Mouse (Mus musculus): Measurements from ENCODE around the gene Pml.

The Pml gene

DNA sequence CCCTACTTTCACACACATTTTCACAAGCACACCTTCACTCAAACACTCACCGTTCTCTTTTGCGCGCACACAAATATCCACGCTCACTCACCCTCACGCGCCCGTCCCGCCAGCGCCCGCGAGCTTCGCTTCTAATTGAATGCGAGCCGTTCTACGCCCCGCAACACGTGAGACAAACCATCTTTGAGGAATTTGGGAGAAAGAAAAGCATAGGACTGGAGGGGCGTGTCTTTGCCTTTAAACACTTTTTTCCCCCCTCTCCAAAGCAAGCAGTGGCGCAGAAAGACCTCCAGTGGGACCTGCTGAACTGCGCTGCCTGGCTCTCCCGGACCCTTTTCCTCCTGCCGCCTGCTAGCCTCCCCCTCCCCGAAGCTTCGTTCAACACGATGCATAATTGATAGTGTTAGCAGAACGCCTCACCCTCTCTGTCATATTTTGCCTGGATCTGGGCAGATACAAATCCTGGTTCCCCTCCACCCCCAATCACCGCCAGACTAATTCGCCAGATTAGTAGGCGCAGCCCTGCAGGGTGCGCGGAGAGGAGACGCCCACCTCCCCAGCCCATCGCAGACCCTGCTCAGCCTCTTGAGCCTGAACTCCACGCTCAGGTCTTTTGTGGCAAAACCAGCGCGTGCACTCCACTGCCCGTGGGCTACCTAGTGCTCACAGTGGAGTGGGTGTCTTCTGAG, 47.6 kb downstream of the Pml start:
- peak; percentile 63 to 70 for DNase-seq (ENCODE audit: low spot score in 2 of 2)

DNA sequence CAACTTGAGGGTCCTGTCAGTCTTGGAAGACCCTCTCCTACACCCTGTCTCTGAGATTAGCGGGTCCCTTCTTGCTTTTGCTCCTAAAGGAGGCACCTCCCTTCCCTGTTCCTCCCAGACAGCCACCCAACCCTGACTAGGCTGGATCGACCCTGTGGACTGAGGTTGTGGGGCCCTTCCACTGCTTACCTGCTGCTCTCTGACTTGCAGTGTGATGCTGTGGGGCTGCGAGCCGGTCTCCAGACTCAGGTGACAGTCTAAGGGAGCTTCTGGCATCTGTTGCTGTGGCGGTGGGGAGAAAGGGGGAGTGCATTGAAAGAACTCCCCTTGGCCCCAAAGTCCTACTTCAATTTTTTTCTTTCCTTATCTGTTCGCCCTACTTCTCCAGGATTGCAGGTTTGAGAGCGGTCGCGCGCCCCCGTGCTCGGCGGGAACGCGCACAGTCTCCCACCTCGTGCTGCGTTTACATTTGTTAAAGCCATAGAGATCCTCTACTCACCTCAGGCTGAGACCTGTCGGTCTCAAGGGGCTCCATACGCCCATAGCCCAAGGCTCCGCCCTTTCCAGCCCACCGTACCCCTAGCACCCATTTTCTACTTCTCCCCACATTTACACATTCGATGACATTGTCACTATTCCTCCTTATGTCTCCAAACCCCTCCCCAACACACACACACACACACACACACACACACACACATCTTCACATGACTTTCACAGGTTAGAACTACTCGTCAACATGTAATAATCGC, 48.3 kb downstream of the Pml start:
- DNase-seq (ENCODE audit: low spot score in 2 of 2) = peak; percentile 58 to 71

DNA sequence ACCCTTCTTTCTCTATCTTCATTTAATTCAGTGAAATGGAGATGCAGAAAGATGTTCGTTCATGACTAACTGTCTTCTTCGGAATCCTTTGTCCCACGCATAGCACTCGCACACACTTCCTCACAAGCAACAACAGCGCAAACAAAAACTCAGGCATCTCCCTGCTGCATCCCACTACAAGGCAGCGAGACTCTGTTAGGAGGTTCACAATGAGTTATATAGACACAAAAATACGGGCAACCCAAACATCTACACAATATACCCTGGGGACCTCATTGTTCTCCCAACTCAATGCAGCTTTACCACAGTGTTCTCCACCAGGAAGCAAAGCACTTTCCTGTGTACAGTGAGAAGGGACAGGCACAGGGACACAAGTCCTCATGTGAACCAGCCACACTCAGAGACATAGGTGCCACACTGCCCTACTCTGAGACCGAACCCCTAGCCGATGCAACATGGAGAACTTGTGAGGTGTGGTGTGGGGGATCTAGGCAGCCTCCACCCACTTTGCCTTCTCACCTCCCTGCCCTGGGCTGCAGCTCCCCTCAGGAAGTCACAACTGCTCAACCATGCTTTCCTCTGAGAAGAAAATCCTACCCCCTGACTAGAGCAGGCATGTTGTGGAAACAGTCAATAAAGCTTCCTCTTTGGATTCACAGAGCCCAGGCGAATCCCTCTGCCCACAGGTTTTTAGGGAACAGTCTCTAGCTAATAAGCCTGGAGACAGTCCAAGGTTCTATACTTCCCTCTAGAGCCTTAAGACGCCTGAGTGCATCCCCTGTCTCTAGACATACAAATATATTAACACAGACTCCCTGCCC, 49.1 kb downstream of the Pml start:
- DNase-seq (ENCODE audit: low spot score in 2 of 2) = no peak

DNA sequence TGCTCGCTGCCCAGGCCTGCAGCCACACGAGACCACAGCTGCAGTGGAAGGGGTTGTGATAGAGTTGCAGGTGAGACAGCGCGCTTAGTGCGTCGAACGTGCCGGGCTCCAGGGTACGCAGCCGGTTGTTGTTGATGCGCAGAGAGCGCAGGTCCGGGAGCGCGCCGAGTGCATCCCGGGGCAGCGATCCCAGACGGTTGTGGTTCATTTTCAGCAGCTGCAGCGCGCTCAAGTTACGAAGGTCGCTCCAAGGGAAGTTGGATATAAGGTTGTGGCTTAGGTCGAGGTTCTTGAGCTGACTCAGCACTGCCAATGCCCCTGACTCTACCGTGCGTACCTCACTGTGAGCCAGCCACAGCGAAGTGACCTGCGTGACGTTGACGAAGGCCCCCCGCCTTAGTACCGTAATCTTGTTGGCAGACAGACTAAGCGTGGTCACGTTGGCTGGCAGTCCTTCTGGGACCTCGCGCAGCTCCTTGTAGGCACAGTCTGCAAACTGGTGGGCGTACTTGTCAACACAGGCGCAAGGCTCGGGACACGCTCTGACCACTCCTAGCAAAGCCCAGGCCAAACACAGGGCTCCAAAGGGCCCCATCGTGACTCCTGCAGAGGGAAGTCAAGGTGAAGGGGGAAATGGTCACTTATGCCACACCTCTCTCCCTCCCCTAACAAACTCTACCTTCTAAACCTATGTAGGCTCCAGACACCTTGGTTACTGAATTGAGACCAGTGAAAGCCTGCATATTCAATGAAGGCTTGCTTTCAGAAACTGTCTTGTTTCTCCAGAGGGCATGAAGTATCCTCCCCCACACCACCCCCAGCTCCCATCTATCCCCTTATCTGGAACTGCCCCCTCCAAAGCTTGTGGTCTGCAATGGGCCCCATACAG, 50.0 kb downstream of the Pml start:
- peak; percentile 45 to 65 for DNase-seq (ENCODE audit: low spot score in 2 of 2)

DNA sequence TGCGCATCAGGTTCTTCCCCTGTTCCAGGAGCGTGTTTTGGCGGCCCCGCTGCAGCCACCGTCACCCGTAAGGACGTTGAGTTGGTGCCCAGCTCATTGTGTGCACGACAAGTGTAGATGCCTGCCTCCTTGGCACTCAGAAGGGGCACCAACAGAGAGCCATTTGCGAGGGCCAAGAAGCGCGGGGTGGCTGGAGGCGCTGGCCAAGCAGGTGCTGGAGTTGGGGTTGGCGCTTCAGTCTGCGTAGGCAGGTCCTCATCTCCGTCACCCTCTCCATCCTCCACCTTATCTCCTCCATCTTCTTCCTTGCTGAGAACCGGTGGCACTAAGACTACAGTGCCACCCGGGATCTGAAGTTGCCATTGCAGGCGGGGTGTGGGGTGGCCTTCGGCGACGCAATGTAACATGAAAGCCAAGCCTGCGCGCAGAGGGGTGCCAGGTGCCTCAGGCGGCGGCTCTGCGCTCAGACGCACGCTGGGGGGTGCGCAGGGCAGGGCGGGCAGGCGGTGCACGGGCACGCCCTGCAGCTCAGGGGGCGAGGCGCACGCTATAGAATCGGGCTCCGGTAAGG, 50.7 kb downstream of the Pml start:
- peak; percentile 58 to 67 for DNase-seq (ENCODE audit: low spot score in 2 of 2)

DNA sequence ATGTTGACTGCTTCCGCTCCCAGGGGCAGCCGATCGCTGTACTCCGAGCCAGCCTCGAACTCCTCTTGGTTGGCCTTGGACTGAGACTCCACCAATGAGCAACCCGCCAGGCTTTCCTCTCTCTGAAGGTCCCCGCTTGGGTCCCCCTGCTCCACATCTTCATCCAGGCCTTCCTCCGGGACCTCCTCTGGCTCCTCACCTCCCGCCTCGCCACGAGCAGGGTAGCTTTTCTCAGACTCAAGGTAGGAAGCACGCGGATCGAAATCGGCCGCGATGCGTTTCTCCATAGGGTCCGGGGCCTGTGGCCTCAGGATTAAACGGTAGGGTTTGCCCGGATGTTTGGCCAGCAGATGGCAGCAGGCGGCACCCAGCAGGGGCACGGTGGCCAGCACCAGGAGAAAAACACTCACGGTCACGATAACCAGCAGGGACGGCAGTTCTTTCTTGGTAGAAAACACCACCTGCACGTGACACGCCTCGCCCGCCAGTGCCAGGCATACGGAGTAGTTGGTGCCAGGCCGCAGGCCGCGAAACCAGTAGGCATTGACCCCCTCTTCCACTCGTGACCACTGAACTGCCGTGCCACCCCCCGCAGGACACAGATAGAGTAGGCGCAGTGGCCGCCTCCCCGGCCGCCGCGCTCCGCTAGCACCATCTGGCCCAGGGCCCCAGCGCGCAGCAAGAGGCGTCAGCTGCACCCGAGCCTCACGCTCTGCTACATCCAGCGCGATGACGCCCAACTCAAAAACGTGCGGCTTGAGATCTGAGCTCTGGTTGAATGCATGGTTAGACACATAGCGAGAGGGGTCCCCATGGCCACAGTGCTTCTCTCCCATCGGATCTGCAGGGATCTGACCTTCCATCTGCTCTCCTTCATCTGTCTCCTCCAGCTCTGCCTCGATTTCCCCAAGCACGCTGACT, 51.5 kb downstream of the Pml start:
- DNase-seq (ENCODE audit: low spot score in 2 of 2) = peak; percentile 77 to 82

DNA sequence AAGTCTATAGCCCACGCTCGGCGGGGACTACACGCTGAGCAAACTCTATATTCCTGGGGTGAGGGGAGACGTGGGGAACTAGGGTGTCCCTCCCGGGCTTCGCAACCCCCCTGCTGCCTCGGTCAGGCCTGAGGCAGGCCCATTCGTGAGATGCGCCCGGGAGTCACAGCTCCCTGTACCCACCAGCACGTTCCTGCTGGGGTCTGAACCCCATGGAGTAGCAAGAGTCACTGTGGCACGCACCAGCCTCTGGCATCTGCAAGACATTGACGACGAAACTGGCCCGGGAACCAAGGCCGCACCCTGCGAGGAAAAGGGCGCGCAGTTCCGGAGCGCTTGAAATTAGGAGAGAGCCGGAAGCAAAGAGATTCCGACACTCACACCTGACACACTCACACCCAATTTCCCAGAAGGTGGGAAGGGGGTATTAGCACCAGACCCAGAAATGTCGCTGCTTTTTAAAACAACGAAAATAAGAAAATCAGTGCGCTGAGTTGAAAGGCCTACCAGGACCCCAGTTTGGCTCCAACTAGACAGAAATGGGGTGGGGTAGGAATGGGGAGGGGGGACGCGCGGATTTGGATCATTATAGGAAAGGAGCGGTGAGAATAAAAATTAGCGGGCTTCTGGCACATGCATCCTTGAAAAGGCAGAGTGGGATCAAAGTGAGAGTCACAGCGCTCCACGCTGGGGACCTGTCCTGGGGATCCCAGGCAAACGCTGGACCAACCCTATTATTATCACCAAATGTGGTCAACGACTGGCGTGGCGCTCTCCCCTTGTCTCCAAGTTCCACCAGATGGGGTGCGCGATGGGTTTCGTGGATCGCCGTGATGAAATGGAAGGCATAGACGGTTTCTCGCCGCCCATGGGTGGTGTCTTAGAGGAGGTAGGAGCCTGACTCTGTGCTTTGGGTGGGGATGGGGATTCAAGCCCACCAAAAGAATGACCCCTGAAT, 52.7 kb downstream of the Pml start:
- DNase-seq (ENCODE audit: low spot score in 2 of 2) = peak in 1 of 2 experiments; percentile 42

DNA sequence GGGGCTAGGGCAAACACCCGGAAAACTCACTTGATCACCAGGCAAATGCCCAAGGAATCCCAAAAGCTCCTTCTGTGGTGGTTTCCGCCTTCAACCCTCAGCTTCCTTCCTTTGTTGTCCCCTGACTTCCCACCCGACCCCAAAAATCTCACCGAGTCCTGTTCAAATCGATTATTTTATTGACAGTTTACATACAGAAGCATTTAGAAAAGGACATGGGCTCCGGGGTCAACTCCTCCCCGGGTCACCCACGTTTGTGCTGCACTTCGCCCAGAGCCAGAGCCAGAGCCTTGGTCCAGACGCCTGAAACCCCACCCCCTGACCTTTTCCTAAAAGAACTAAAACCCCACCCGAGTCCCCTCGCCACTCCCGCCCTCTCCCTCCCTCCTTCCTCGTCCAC, 53.4 kb downstream of the Pml start:
- DNase-seq (ENCODE audit: low spot score in 2 of 2) = no peak

DNA sequence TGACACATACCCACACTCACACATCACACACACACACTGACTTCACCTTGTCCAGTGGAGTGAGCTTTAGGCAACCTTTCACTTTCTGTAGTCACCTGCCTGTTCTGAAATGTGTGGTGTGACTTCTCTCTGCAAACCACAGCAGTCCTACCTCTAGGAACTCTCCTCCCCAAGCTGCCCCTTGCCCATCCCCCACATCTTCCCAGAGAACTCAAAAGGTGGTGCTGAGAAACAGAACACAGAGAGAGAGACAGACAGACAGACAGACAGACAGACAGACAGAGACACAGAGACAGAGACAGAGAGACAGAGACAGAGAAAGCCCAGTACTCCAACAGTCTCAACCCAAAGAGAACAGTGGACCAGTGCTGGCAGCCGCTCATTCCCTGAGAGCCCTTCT, 53.9 kb downstream of the Pml start:
- peak in 1 of 2 experiments; percentile 35 for DNase-seq (ENCODE audit: low spot score in 2 of 2)

DNA sequence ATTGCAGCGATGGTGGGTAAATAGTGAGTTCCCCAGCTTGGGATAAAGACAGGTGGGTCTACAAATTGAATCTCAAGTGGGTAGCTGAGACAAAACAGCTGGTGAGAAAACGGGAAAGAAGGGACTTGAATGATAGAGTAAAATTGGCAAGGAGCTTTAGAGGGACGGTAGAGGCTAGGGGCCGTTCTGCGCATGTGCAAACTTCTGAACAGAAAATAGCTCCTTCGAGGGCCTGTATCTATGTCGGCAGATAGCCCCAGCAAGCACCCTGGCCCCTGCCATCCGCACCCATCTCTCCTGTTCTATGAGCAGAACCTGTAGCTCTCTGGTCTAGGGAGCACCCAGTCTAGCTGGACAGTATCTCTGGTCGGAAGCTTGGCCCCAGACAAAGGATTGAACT, 55.4 kb downstream of the Pml start:
- DNase-seq (ENCODE audit: low spot score in 2 of 2) = no peak

DNA sequence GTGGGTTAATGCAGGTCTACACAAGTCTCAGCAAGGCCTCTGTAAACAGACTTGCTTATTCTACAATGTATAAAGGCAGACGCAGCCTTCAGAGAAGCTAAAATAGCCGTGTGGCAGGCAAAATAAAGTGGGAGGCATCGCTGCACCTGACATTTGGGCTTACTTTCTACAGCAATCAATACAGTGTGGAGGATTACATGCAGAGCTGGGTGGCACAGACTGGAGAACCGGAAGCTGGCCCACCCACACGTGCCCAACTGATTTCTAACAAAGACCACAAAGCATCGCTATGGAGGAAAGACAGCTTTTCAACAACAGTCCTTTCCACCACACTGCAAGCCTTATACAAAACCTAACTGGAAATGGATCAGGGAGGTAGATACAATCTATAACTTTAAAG, 65.1 kb downstream of the Pml start:
- no peak for DNase-seq (ENCODE audit: low spot score in 2 of 2)

DNA sequence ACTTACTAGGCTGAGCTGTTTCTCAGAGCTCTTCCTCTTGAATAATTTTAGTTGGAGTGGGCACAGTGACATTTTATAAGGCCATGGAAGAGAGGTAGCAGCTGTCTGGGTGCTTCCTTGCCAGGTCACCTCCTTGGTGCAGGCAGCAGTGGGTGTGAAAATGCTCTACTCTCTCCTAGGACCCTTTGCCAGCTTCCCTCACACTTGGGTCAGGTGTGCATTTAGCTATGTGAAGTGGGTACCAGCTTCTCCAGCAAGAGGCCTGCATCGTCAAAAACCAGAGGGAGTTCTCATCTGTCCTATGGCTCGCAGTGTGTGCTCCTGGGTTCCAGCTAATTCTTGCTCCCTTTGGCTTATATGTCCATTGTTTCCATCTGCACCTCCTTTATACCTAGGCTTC, 70.2 kb downstream of the Pml start:
- no peak for DNase-seq (ENCODE audit: low spot score in 2 of 2)

DNA sequence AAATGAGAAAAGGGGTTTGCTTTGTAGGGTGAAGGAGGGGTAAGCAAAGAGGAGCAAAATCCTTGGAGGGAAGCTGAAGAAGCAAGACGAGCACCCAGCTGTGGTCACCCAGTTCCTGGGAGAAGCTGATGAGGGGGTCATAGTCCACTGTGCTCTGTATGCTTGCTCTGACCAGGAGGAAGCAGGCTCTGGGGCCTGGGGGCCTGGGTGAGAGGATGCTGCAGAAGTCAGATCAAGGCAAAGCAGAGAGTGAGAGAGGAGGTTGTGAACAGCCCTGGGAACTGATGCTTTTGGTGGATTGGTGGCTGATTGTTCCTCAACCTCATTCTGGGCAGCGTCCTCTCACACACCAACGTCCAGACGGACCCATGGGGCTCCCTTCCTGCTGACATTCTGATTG, 72.4 kb downstream of the Pml start:
- no peak for DNase-seq (ENCODE audit: low spot score in 2 of 2)

DNA sequence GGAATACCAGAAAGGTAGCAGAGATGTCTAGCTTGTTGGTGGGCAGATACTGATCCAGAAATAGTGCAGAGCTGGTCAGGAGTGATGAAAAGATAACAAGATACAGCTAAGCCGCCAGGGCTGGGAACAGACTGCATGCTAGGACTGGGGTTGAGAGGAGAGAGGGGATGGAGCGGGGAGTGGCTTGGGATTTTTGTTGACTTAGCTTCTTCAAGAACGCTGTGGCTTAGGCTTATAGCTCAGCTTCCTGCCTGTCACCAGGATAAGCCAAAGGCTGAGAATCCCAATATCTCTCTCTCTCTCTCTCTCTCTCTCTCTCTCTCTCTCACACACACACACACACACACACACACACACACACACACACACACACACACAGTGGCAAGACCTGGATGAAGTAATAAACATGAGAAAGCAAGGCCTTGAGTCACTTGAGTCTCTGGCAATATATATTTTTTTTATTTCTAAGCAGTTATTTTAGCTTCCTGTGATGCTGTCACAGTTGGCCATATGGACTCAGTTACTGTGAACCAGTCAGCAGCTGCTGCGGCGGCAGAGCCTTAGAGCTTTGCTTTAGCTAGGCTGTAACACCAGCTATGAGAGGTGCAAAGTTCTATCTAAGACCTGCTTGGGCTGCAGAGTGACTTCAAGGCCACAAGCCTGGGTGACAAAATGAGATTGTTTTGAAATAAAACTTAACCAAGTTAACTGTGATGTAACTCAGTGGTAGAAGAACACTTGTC, 73.7 kb downstream of the Pml start:
- DNase-seq (ENCODE audit: low spot score in 2 of 2) = peak; percentile 60 to 85

DNA sequence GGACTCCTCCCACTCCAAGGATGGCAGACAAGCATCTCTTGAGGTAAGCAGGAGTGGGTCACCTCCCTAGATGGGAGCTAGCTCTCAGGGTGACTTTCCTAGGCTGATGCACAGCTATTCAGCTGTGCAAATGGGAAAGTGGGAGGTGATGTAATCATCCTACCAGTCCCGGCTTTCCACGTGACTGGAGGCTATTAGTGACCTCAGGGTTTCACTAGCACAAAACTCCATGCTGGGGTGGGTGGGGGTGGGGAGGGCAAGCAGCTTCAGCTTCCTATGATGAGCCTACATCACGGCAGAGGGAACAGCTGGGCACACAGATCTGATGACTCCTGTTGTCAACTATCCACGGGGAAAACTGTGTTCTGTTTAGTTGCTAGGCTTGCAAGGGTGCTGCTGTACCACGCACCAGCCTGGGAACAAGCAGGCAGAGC, 74.8 kb downstream of the Pml start:
- DNase-seq (ENCODE audit: low spot score in 2 of 2) = no peak

DNA sequence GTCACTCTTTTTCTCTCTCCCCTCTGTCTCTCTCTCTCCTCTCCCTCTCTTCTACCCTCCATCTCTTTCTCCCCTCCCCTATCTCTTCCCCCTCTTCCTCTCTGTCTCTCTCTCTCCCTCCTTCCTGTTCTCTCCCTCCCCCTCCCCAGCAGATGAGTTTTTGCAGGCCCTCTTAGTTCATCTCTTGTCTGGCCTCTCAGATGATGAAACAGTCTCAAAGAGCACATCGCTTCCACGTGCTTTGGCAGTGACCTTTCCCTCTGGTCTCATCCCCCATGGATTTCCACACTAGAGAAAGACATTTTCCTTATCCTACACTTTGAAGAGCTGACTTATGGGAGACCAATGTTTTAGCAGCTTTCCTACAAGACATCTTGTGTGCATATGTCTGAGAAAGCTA, 76.7 kb downstream of the Pml start:
- no peak for DNase-seq (ENCODE audit: low spot score in 2 of 2)

DNA sequence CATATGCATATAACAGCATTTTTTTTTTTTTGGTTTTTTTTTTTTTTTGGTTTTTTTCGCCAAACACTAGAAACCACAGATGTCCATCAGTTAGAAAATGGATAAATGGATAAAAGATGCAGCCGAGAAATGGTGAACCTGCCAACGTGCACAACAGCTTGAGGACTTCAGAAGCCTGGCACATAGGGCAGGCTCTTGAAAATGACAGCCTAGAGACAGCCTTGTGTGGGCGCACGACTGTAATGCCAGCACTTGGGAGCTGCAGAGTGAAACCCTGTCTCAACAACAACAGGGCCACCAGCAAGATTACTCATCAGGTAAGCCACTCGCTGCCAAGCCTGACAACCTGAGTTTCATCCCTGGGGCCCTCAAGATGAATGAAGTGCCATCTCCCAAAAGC, 80.2 kb downstream of the Pml start:
- no peak for DNase-seq (ENCODE audit: low spot score in 2 of 2)

DNA sequence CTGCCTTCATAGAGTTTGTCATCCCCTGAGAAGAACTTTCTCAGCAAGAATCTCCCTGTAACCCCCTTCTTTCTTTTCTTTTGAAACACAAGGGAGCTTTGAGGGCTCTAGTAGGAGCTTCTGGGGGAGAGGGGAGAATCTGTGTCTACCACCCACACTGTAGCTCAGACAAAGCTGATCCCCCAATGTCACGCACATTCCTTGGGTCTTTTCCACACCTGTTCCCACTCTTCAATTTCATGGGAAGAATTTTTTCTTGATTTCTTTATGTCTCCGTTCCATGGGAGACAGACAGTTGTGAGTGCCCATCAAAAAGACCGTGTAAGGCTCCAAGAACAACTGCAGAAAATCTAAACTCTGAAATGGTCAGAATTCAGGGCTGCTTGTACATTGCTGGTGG, 80.7 kb downstream of the Pml start:
- DNase-seq (ENCODE audit: low spot score in 2 of 2) = no peak
